Mouse (Mus musculus): ENCODE measurements around the gene 2210408I21Rik.

- TF ChIP-seq POLR2A (IDR thresholded peaks at IDR 0.05; ENCODE audit: low read depth, low read length) (no peak), CTCF (conservative IDR thresholded peaks at IDR 0.05; ENCODE audit: insufficient read depth, insufficient read length, low read depth, low read length) (no peak)
Observed at GRCm38 (mm10) chr13:77134931-77135620, at the start of gene 2210408I21Rik, which contains the start of gene Slf1.
